Mouse (Mus musculus): ENCODE measurements around the gene Gm21970. TPM values are rescaled to one million over a fixed set of nuclear protein-coding genes. Genes with fewer than 3 reads are reported as not detected.

Gene Gm21970
- polyA plus RNA-seq, 1 experiment = not detected

- Histone ChIP-seq H3K4me3 (ENCODE audit: insufficient read depth, low read length) (peak overlapping the region; percentile 46), H3K27ac (ENCODE audit: insufficient read depth, low read depth, low read length) (peak overlapping the region; percentile 100), H3K4me1 (ENCODE audit: control insufficient read depth, insufficient read depth, low read length) (peaks cover 57% of the 10 kb centered on the region)
- no peak for TF ChIP-seq POLR2A (IDR thresholded peaks at IDR 0.05; ENCODE audit: borderline replicate concordance, low read depth, low read length)
- TF ChIP-seq CTCF (IDR thresholded peaks at IDR 0.05; ENCODE audit: low read depth, low read length) = no peak
Observed at GRCm38 (mm10) chr16:91355160-91355559, 36.4 kb upstream of the Gm21970 start.

- TF ChIP-seq CTCF (IDR thresholded peaks at IDR 0.05; ENCODE audit: low read depth, low read length) (no peak), POLR2A (IDR thresholded peaks at IDR 0.05; ENCODE audit: borderline replicate concordance, low read depth, low read length) (no peak)
- Histone ChIP-seq H3K4me3 (ENCODE audit: insufficient read depth, low read length) (no peak overlapping the region), H3K4me1 (ENCODE audit: control insufficient read depth, insufficient read depth, low read length) (peaks cover 58% of the 10 kb centered on the region), H3K27ac (ENCODE audit: insufficient read depth, low read depth, low read length) (peak overlapping the region; percentile 8)
Observed at GRCm38 (mm10) chr16:91356760-91357525, 34.6 kb upstream of the Gm21970 start.

DNA sequence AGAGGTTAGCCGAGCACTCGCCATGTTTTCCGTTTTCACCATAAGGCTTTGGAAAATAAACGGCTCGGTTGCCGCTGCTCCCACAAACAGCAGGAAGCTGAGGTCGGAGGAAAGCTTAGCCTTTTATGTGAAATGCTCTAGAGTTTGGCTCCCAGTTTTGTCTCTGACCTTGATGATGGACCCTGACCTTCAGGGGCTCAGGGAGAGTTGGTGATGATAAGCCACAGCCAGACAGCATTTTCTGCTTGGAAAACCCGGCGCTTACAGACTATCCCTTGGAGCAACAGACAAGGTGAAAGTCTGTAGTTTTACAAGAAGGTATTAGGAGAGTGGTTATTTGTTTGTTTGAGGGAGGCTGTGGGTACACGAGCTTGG, 34.0 kb upstream of the Gm21970 start:
- Histone ChIP-seq H3K4me3 (ENCODE audit: insufficient read depth, low read length) (no peak overlapping the region), H3K27ac (ENCODE audit: insufficient read depth, low read depth, low read length) (0 out of 2 replicates have a peak overlapping the region, but pooled peaks have one; percentile 9), H3K4me1 (ENCODE audit: control insufficient read depth, insufficient read depth, low read length) (peaks cover 60% of the 10 kb centered on the region)
- TF ChIP-seq CTCF (IDR thresholded peaks at IDR 0.05; ENCODE audit: low read depth, low read length) = no peak
- no peak for TF ChIP-seq POLR2A (IDR thresholded peaks at IDR 0.05; ENCODE audit: borderline replicate concordance, low read depth, low read length)

- H3K27ac ChIP-seq (ENCODE audit: insufficient read depth, low read depth, low read length) = peak overlapping the region; percentile 64
- H3K4me1 ChIP-seq (ENCODE audit: control insufficient read depth, insufficient read depth, low read length) = peaks cover 60% of the 10 kb centered on the region
- H3K4me3 ChIP-seq (ENCODE audit: insufficient read depth, low read length) = no peak overlapping the region
- no peak for TF ChIP-seq CTCF (IDR thresholded peaks at IDR 0.05; ENCODE audit: low read depth, low read length)
- no peak for TF ChIP-seq POLR2A (IDR thresholded peaks at IDR 0.05; ENCODE audit: borderline replicate concordance, low read depth, low read length)
Observed at GRCm38 (mm10) chr16:91358555-91358954, 33.0 kb upstream of the Gm21970 start.

DNA sequence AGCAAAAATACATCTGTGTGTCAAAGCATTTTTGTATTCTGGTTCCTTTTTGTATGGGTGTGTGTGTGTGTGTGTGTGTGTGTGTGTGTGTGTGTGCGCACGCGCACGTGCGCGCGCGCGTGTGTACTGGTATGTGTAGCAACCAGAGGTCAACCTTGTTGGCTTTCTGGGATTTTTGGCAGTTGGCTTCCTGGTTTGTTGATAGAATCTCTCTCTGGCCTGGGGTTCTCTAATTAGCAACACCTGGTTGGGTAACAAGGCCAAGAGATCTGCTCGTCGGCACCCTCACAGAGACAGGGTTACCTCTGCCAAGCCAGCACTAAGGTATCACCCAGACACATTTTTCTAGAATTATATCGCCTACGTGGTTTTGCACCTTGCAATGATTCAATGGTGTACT, 32.0 kb upstream of the Gm21970 start:
- TF ChIP-seq POLR2A (IDR thresholded peaks at IDR 0.05; ENCODE audit: borderline replicate concordance, low read depth, low read length) (no peak), CTCF (IDR thresholded peaks at IDR 0.05; ENCODE audit: low read depth, low read length) (no peak)
- H3K4me3 ChIP-seq (ENCODE audit: insufficient read depth, low read length) = no peak overlapping the region
- peaks cover 58% of the 10 kb centered on the region for H3K4me1 ChIP-seq (ENCODE audit: control insufficient read depth, insufficient read depth, low read length)
- H3K27ac ChIP-seq (ENCODE audit: insufficient read depth, low read depth, low read length) = 0 out of 2 replicates have a peak overlapping the region, but pooled peaks have one; percentile 64

- TF ChIP-seq CTCF (IDR thresholded peaks at IDR 0.05; ENCODE audit: low read depth, low read length) = no peak
- Histone ChIP-seq H3K4me3 (ENCODE audit: insufficient read depth, low read length) (no peak overlapping the region), H3K27ac (ENCODE audit: insufficient read depth, low read depth, low read length) (no peak overlapping the region), H3K4me1 (ENCODE audit: control insufficient read depth, insufficient read depth, low read length) (peaks cover 58% of the 10 kb centered on the region)
Observed at GRCm38 (mm10) chr16:91360162-91360561, 31.4 kb upstream of the Gm21970 start.

- peaks cover 64% of the 10 kb centered on the region for H3K4me1 ChIP-seq (ENCODE audit: control insufficient read depth, insufficient read depth, low read length)
- TF ChIP-seq CTCF (IDR thresholded peaks at IDR 0.05; ENCODE audit: low read depth, low read length) (no peak), POLR2A (IDR thresholded peaks at IDR 0.05; ENCODE audit: borderline replicate concordance, low read depth, low read length) (no peak)
- H3K4me3 ChIP-seq (ENCODE audit: insufficient read depth, low read length) = no peak overlapping the region
- no peak overlapping the region for H3K27ac ChIP-seq (ENCODE audit: insufficient read depth, low read depth, low read length)
Observed at GRCm38 (mm10) chr16:91362006-91362405, 29.5 kb upstream of the Gm21970 start.

DNA sequence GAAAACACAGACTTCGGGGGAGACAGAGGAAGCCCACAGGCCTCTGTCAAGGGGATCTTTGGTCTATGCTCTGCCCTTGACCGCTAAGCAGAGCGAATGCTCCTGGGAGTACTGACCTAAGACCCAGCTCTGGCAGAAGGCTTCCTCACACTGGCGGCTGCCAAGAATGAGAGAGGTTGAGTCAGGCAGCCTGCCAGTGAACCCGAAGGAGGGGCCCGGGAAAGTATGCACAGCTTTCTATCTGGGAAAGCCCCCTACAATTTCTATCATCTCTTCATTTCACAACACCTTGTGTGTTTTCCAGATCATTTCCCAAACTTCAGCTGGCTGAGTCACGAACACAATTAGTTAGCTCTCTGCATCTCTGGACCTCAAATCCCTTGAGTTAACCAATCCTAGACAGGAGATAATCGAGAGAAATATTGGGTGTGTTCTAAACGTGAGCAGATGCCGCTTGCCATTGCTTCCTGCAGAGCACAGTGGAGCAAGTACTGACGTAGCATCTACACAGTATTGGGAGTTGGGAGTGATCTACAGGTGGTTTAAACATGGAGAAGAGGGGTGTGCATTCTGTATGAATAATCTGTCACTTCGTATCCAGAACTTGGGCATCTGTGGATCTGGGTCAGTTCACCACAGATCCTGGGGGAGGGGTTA, 28.8 kb upstream of the Gm21970 start:
- H3K4me3 ChIP-seq (ENCODE audit: insufficient read depth, low read length) = no peak overlapping the region
- TF ChIP-seq POLR2A (IDR thresholded peaks at IDR 0.05; ENCODE audit: borderline replicate concordance, low read depth, low read length) (no peak), CTCF (IDR thresholded peaks at IDR 0.05; ENCODE audit: low read depth, low read length) (no peak)
- H3K27ac ChIP-seq (ENCODE audit: insufficient read depth, low read depth, low read length) = peak overlapping the region; percentile 24
- H3K4me1 ChIP-seq (ENCODE audit: control insufficient read depth, insufficient read depth, low read length) = peaks cover 64% of the 10 kb centered on the region

- H3K4me1 ChIP-seq (ENCODE audit: control insufficient read depth, insufficient read depth, low read length) = peaks cover 64% of the 10 kb centered on the region
- TF ChIP-seq CTCF (IDR thresholded peaks at IDR 0.05; ENCODE audit: low read depth, low read length) (no peak), POLR2A (IDR thresholded peaks at IDR 0.05; ENCODE audit: borderline replicate concordance, low read depth, low read length) (no peak)
- no peak overlapping the region for H3K4me3 ChIP-seq (ENCODE audit: insufficient read depth, low read length)
- peak overlapping the region; percentile 24; the same call in 1 of the 2 replicates for H3K27ac ChIP-seq (ENCODE audit: insufficient read depth, low read depth, low read length)
Observed at GRCm38 (mm10) chr16:91363483-91363882, 28.0 kb upstream of the Gm21970 start.

- TF ChIP-seq CTCF (IDR thresholded peaks at IDR 0.05; ENCODE audit: low read depth, low read length) (no peak), POLR2A (IDR thresholded peaks at IDR 0.05; ENCODE audit: borderline replicate concordance, low read depth, low read length) (no peak)
- Histone ChIP-seq H3K27ac (ENCODE audit: insufficient read depth, low read depth, low read length) (peak overlapping the region; percentile 92), H3K4me3 (ENCODE audit: insufficient read depth, low read length) (peak overlapping the region; percentile 30; the same call in 1 of the 2 replicates), H3K4me1 (ENCODE audit: control insufficient read depth, insufficient read depth, low read length) (peaks cover 51% of the 10 kb centered on the region)
Observed at GRCm38 (mm10) chr16:91366567-91366966, 25.0 kb upstream of the Gm21970 start.
